Mouse (Mus musculus) spleen, adult 2 months (tissue): ENCODE results near the gene Pla2g4b. TPM values are rescaled to one million over a fixed set of nuclear protein-coding genes. Genes with fewer than 3 reads are reported as not detected.

Experiments
- DNase-seq, 2 experiments: peaks; one replicate each; pipeline versions ENCODE4 v3.0.0 to v3.0.0-alpha.2; 2012 to 2021; ENCODE audit warnings: low spot score in 2 of 2, low read depth in 1 of 2
- H3K27ac ChIP-seq: fragments of 200-500 bp; 2 replicates; pipeline ENCODE4 v1.5.1; 2012; ENCODE audit warnings: low read length, inconsistent platforms; ENCODE audit not compliant: insufficient read depth
- H3K27me3 ChIP-seq: fragments of 200-500 bp; 2 replicates; pipeline ENCODE4 v1.6.1; 2012; ENCODE audit warnings: mild to moderate bottlenecking, moderate library complexity, low read length, inconsistent platforms; ENCODE audit not compliant: control insufficient read depth, insufficient read depth
- H3K36me3 ChIP-seq: fragments of 200-500 bp; 2 replicates; pipeline ENCODE4 v1.6.1; 2012; ENCODE audit warnings: mild to moderate bottlenecking, low read length, inconsistent platforms; ENCODE audit not compliant: control insufficient read depth, insufficient read depth
- H3K4me1 ChIP-seq: fragments of 200-500 bp; 2 replicates; pipeline ENCODE4 v1.6.1; 2011; ENCODE audit warnings: inconsistent platforms; ENCODE audit not compliant: control insufficient read depth, insufficient read depth, insufficient read length
- H3K4me3 ChIP-seq: fragments of 200-500 bp; 2 replicates; pipeline ENCODE4 v1.5.1; 2011; ENCODE audit warnings: mild to moderate bottlenecking, inconsistent platforms; ENCODE audit not compliant: insufficient read depth, insufficient read length; ENCODE audit errors: extremely low read depth
- CTCF ChIP-seq: fragments of 200-500 bp; IDR thresholded peaks from 2 replicates; pipeline ENCODE4 v1.5.1; 2011; ENCODE audit warnings: mild to moderate bottlenecking, inconsistent platforms; ENCODE audit not compliant: insufficient read depth, insufficient read length, insufficient replicate concordance; ENCODE audit errors: extremely low read depth
- POLR2A ChIP-seq: fragments of 200-500 bp; IDR thresholded peaks from 2 replicates; pipeline ENCODE4 v1.6.1; 2011; ENCODE audit warnings: low read depth, low read length, inconsistent platforms
- WGBS: fragments of 180-500 bp; shearing (Covaris S2); methylation state at CpG from one replicate; pipeline ENCODE4 v1.1.7; 2018; 5-methylcytosine and 5-hydroxymethylcytosine counted together
- polyA plus RNA-seq: library from polyadenylated mRNA; depleted of rRNA; stranded (reverse); fragments of >200 nt; gene quantifications from 2 replicates; pipeline ENCODE4 v1.2.3, GENCODE M21; 2012

Gene Pla2g4b
- polyA plus RNA-seq, 1 experiment = 6.0 TPM

DNA sequence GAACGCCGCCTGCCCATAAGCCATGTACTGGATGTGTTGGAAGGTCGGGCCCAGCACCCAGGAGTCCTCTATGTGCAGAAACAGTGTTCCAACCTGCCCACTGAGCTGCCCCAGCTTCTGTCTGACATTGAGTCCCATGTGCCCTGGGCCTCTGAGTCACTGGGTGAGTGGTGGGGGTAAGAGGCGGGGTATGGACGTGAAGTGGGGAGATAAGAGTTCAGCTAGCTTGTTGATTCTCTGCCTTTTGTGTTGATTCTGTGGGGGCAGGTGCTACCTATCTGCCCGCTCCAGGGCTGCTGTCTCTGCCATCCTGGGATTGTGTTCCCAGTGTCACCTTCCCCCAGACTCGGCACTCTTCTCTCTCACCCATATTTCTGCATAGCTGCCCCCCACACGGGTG, 2.8 kb upstream of the Pla2g4b start:
- no peak overlapping the region for H3K27ac ChIP-seq
- 90% methylated on average over 8 of the region's 8 CpGs for WGBS
- H3K36me3 ChIP-seq = peaks cover 4% of the 10 kb centered on the region
- no peak overlapping the region for H3K4me3 ChIP-seq
- H3K27me3 ChIP-seq = no peaks in the 10 kb centered on the region
- TF ChIP-seq POLR2A (no peak), CTCF (no peak)
- H3K4me1 ChIP-seq = peaks cover 10% of the 10 kb centered on the region
- DNase-seq = no peak

DNA sequence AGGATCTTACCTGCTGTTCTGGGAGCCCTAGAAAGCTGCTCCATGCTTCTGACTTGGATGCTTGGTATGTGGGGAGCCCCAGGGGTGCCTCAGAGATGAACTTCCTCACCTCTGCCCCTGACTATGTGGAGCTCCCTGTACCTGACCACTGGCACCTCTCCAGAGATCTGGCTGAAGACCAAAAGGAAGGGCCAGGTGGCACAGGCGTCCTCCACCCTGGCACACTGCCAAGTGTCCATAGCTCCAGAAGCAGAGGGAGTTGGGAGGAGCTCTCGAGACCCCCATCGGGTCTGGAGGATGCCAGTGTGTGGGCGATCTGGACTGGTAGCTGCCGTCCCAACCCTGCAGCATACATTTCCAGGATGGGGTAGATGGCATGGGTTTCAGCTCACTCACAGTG, 509 bp downstream of the Pla2g4b start:
- TF ChIP-seq POLR2A (no peak), CTCF (no peak)
- Histone ChIP-seq H3K4me1 (no peaks in the 10 kb centered on the region), H3K36me3 (peaks cover 8% of the 10 kb centered on the region), H3K27ac (no peak overlapping the region), H3K4me3 (no peak overlapping the region), H3K27me3 (no peaks in the 10 kb centered on the region)
- 92% methylated on average over 5 of the region's 5 CpGs for WGBS
- DNase-seq = no peak

GRCm38 (mm10) chr2:120037744-120038143, 4.5 kb downstream of the Pla2g4b start:
- peaks cover 12% of the 10 kb centered on the region; the same call in 1 of the 2 replicates for H3K36me3 ChIP-seq
- no peak overlapping the region for H3K27ac ChIP-seq
- no peak overlapping the region for H3K4me3 ChIP-seq
- no peaks in the 10 kb centered on the region for H3K4me1 ChIP-seq
- no peaks in the 10 kb centered on the region for H3K27me3 ChIP-seq
- DNase-seq = no peak
- TF ChIP-seq POLR2A = no peak
- TF ChIP-seq CTCF = no peak
- WGBS = 40% methylated on average over 9 of the region's 9 CpGs

GRCm38 (mm10) chr2:120040991-120041390, 7.8 kb downstream of the Pla2g4b start:
- no peak for TF ChIP-seq CTCF
- TF ChIP-seq POLR2A = no peak

GRCm38 (mm10) chr2:120044101-120044603, 10.9 kb downstream of the Pla2g4b start:
- WGBS = 76% methylated on average over 4 of the region's 4 CpGs
- Histone ChIP-seq H3K4me3 (no peak overlapping the region), H3K27ac (no peak overlapping the region), H3K27me3 (no peaks in the 10 kb centered on the region), H3K4me1 (no peaks in the 10 kb centered on the region), H3K36me3 (peaks cover 8% of the 10 kb centered on the region; the same call in 1 of the 2 replicates)
- no peak for TF ChIP-seq POLR2A
- TF ChIP-seq CTCF = no peak
- DNase-seq = no peak

More at GRCm38 (mm10) chr2:120040991-120041390, 7.8 kb downstream of the Pla2g4b start:
- H3K27ac ChIP-seq = no peak overlapping the region
- DNase-seq = no peak
- H3K36me3 ChIP-seq = peaks cover 10% of the 10 kb centered on the region; the same call in 1 of the 2 replicates
- WGBS = 94% methylated on average over 5 of the region's 5 CpGs
- H3K27me3 ChIP-seq = no peaks in the 10 kb centered on the region
- no peak overlapping the region for H3K4me3 ChIP-seq
- no peaks in the 10 kb centered on the region for H3K4me1 ChIP-seq

DNA sequence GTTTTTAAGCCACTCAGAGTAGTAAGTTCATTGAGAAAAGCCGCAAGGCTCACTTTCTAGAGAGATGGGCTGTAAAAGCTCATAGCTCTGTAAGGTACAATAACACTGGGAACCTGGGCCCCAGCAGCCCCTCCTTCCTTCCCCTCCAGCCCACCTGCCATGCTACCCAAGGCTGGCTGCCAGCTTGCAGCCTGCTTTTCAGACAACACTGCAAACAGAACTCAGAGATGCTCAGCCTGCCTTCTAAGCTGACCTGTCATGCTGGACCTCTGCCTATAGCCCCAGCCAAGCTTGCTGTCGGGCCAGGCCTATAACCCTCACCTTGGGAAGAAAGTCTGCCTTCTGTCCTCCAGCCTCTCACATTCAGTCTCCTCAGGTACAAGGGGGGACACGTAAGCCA, 11.5 kb downstream of the Pla2g4b start:
- no peaks in the 10 kb centered on the region for H3K4me1 ChIP-seq
- DNase-seq = no peak
- no peak overlapping the region for H3K4me3 ChIP-seq
- 85% methylated on average over 3 of the region's 3 CpGs for WGBS
- H3K27ac ChIP-seq = no peak overlapping the region
- peaks cover 8% of the 10 kb centered on the region; the same call in 1 of the 2 replicates for H3K36me3 ChIP-seq
- H3K27me3 ChIP-seq = no peaks in the 10 kb centered on the region
- TF ChIP-seq POLR2A = no peak

GRCm38 (mm10) chr2:120046486-120047310, 13.5 kb downstream of the Pla2g4b start:
- no peak overlapping the region for H3K27ac ChIP-seq
- H3K36me3 ChIP-seq = no peaks in the 10 kb centered on the region
- no peak for DNase-seq
- H3K27me3 ChIP-seq = no peaks in the 10 kb centered on the region
- H3K4me3 ChIP-seq = no peak overlapping the region
- no peaks in the 10 kb centered on the region for H3K4me1 ChIP-seq
- 88% methylated on average over 14 of the region's 14 CpGs for WGBS
- TF ChIP-seq POLR2A (no peak), CTCF (no peak)
